Mouse (Mus musculus) embryonic facial prominence, embryonic 14.5 days (tissue): Measurements from ENCODE around the gene Gm9821. TPM values are rescaled to one million over a fixed set of nuclear protein-coding genes. Genes with fewer than 3 reads are reported as not detected.

ENCODE experiments used
- ATAC-seq: fragments of 200-750 bp; cut with Nextera tagmentation; 2 replicates; pipeline ENCODE4 v1.8.0; 2017; ENCODE audit warnings: low read depth, moderate number of reproducible peaks, moderate TSS enrichment
- DNase-seq: peaks from one replicate; pipeline ENCODE4 v3.0.0-alpha.2; 2015; ENCODE audit warnings: low spot score
- H3K27ac ChIP-seq: fragments of 300-500 bp; sonication (generic); replicated peaks from 2 replicates; pipeline ENCODE4 v1.5.1; 2014; ENCODE audit warnings: low read depth, mild to moderate bottlenecking, low read length, moderate library complexity
- H3K27me3 ChIP-seq: fragments of 300-500 bp; sonication (generic); replicated peaks from 2 replicates; pipeline ENCODE4 v1.6.1; 2014; ENCODE audit warnings: low read length; ENCODE audit not compliant: control insufficient read depth, insufficient read depth
- H3K36me3 ChIP-seq: fragments of 300-500 bp; sonication (generic); 2 replicates; pipeline ENCODE4 v1.6.1; 2014; ENCODE audit warnings: low read length, mixed read lengths; ENCODE audit not compliant: control insufficient read depth, insufficient read depth
- H3K4me1 ChIP-seq: fragments of 300-500 bp; sonication (generic); 2 replicates; pipeline ENCODE4 v1.6.1; 2014; ENCODE audit warnings: antibody characterized with exemption, low read length; ENCODE audit not compliant: control insufficient read depth, insufficient read depth
- H3K4me2 ChIP-seq: fragments of 300-500 bp; sonication (generic); 2 replicates; pipeline ENCODE4 v1.6.1; 2014; ENCODE audit warnings: low read depth, mild to moderate bottlenecking, low read length, moderate library complexity, mixed read lengths
- H3K4me3 ChIP-seq: fragments of 300-500 bp; sonication (generic); 2 replicates; pipeline ENCODE4 v1.5.1; 2014; ENCODE audit warnings: low read depth, mild to moderate bottlenecking, low read length
- H3K9ac ChIP-seq: fragments of 300-500 bp; sonication (generic); 2 replicates; pipeline ENCODE4 v1.6.1; 2014; ENCODE audit warnings: low read depth, mild to moderate bottlenecking, low read length, moderate library complexity, mixed read lengths
- H3K9me3 ChIP-seq: fragments of 300-500 bp; sonication (generic); 2 replicates; pipeline ENCODE4 v1.6.1; 2016; ENCODE audit warnings: low read length; ENCODE audit not compliant: control insufficient read depth
- WGBS: fragments of 180-500 bp; shearing (Covaris S2); extraction: QIAGEN DNeasy Blood & Tissue Kit; methylation state at CpG from one replicate; pipeline ENCODE4 v1.1.7; 2014; 5-methylcytosine and 5-hydroxymethylcytosine counted together
- polyA plus RNA-seq: library from polyadenylated mRNA; unstranded; fragments of >200 nt; fragmentation: Nextera tagmentation; extraction: Ambion mirVana; gene quantifications from 2 replicates; pipeline ENCODE4 v1.2.1, GENCODE M21; 2014

Gm9821 gene
- polyA plus RNA-seq, 1 experiment from 2014 or later: 0.70 TPM

DNA sequence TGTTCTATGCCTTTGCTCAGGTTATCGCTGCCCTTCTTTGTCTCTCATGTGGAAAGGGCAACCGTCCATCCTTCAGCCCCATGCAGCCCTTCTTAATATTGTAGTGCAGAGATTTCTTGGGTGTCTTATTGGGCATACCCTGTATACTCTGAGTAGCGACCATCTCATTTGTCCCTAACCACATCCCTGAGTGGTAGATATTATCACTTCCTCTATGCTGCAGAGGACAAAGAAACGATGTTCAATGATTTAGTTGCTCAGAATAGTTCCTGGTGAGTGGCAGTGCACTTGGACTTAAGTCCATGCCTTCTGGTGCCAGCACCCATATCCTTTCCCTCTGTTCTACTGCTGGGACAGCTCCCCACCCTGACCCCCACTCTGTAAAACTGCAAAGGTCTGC, 32.5 kb downstream of the Gm9821 start:
- peaks cover 8% of the 10 kb centered on the region; the same call in 1 of the 2 replicates for H3K4me1 ChIP-seq
- H3K9me3 ChIP-seq: no peaks in the 10 kb centered on the region
- 0 out of 2 replicates have a peak, but pooled peaks cover 4% of the 10 kb centered on the region for H3K36me3 ChIP-seq
- no peak overlapping the region for H3K4me2 ChIP-seq
- WGBS: 74% methylated on average over 4 of the region's 4 CpGs
- H3K27ac ChIP-seq: no peak overlapping the region
- no peak overlapping the region for H3K9ac ChIP-seq
- no peak for ATAC-seq
- DNase-seq: no peak
- no peak overlapping the region for H3K4me3 ChIP-seq
- peaks cover 35% of the 10 kb centered on the region for H3K27me3 ChIP-seq

DNA sequence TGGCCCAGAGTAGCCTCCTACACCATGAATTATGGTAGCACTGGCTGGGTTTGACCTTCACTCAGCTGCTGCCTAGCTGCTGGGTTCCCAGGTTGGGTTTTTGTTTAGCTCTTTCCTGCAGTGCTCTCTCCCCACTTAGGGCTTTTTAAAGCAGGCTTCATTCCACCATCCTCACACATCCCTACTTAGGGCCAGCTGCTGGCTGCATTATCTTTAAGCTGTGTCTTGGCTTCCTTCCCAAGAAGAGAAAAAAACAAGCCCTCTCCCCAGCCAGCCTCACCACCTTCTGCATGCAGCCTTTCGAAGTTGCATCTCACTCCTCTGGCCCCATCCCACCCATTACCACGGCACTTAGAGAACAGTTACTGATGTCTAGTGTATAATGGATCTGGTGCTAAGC, 33.0 kb downstream of the Gm9821 start:
- no peak overlapping the region for H3K27ac ChIP-seq
- H3K9me3 ChIP-seq: no peaks in the 10 kb centered on the region
- peaks cover 8% of the 10 kb centered on the region; the same call in 1 of the 2 replicates for H3K4me1 ChIP-seq
- H3K4me2 ChIP-seq: no peak overlapping the region
- H3K27me3 ChIP-seq: peaks cover 35% of the 10 kb centered on the region
- peak; percentile 60 for ATAC-seq
- peak; percentile 81 for DNase-seq
- no peak overlapping the region for H3K9ac ChIP-seq
- 0 out of 2 replicates have a peak, but pooled peaks cover 9% of the 10 kb centered on the region for H3K36me3 ChIP-seq
- H3K4me3 ChIP-seq: no peak overlapping the region
- WGBS: 29% methylated on average over 2 of the region's 2 CpGs

DNA sequence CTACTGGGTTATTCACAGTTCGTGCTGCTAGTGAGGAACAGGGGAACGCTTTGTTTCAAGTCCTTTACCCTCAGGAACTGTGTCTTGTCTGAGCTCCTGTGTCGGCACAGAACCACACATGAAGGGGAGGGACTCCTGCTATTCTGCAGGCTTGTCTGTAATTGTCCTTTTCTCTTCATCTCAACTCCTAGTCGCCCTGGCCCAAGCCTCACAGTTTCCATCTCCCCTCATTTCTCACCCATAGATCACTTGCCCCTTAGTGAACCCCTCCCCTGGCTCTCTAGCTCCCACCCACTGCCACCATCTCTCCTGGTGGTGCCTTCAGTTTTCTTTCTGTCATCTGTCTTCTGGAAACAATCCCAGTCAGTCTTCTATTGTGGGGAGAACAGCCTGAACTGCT, 34.7 kb downstream of the Gm9821 start:
- 14% methylated on average over 4 of the region's 4 CpGs for WGBS
- Histone ChIP-seq H3K36me3 (0 out of 2 replicates have a peak, but pooled peaks cover 9% of the 10 kb centered on the region), H3K4me1 (peaks cover 8% of the 10 kb centered on the region; the same call in 1 of the 2 replicates), H3K9ac (no peak overlapping the region), H3K27ac (no peak overlapping the region), H3K4me3 (no peak overlapping the region), H3K4me2 (no peak overlapping the region), H3K9me3 (no peaks in the 10 kb centered on the region), H3K27me3 (peaks cover 23% of the 10 kb centered on the region)
- ATAC-seq (no peak), DNase-seq (no peak)

- 0 out of 2 replicates have a peak, but pooled peaks cover 9% of the 10 kb centered on the region for H3K36me3 ChIP-seq
- no peak overlapping the region for H3K4me2 ChIP-seq
- ATAC-seq (no peak), DNase-seq (no peak)
- no peak overlapping the region for H3K9ac ChIP-seq
- WGBS: 53% methylated on average over 5 of the region's 5 CpGs
- no peak overlapping the region for H3K27ac ChIP-seq
- no peak overlapping the region for H3K4me3 ChIP-seq
- no peaks in the 10 kb centered on the region for H3K9me3 ChIP-seq
- H3K4me1 ChIP-seq: peaks cover 5% of the 10 kb centered on the region; the same call in 1 of the 2 replicates
- H3K27me3 ChIP-seq: peaks cover 17% of the 10 kb centered on the region
Observed at GRCm38 (mm10) chr2:91980830-91981229, 35.3 kb downstream of the Gm9821 start.

DNA sequence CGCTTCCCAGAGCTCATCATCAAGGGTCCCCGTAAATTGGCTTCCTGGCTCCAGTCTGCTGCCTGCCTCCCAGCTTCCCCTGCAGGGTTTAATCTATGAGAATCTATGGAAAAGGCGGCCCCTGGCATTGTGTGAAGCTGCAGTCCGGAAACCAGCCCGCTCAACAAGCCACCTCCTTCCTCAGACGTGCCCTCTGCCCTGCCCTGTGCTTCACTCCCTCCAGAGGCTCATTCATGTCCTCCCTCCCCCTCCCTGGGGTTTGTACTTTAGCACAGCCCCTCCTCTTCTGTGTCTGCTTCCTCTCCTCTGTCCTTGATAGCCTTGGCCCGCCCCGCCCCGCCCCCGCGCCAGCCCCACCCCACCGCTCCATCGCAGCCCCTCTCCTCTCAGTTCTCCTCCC, 38.9 kb downstream of the Gm9821 start:
- peak overlapping the region; percentile 38 for H3K4me2 ChIP-seq
- peaks cover 11% of the 10 kb centered on the region; the same call in 1 of the 2 replicates for H3K36me3 ChIP-seq
- 3% methylated on average over 11 of the region's 13 CpGs for WGBS
- no peaks in the 10 kb centered on the region for H3K27me3 ChIP-seq
- peak overlapping the region; percentile 2; the same call in 1 of the 2 replicates for H3K4me3 ChIP-seq
- H3K9me3 ChIP-seq: no peaks in the 10 kb centered on the region
- no peaks in the 10 kb centered on the region for H3K4me1 ChIP-seq
- DNase-seq: peak; percentile 91
- peak overlapping the region; percentile 17; the same call in 1 of the 2 replicates for H3K27ac ChIP-seq
- ATAC-seq: peak; percentile 82
- H3K9ac ChIP-seq: peak overlapping the region; percentile 30; the same call in 1 of the 2 replicates

GRCm38 (mm10) chr2:91984906-91985525, 39.5 kb downstream of the Gm9821 start:
- H3K4me3 ChIP-seq: no peak overlapping the region
- peak overlapping the region; percentile 38 for H3K4me2 ChIP-seq
- WGBS: 37% methylated on average over 9 of the region's 9 CpGs

GRCm38 (mm10) chr2:91986071-91986470, 40.6 kb downstream of the Gm9821 start:
- Histone ChIP-seq H3K36me3 (peaks cover 26% of the 10 kb centered on the region), H3K4me2 (no peak overlapping the region), H3K4me3 (no peak overlapping the region), H3K4me1 (no peaks in the 10 kb centered on the region), H3K9ac (no peak overlapping the region), H3K9me3 (no peaks in the 10 kb centered on the region), H3K27me3 (no peaks in the 10 kb centered on the region), H3K27ac (no peak overlapping the region)
- WGBS: 14% methylated on average over 5 of the region's 5 CpGs
- DNase-seq (peak; percentile 73), ATAC-seq (peak; percentile 53; the same call in 1 of the 2 replicates)

More at GRCm38 (mm10) chr2:91984906-91985525, 39.5 kb downstream of the Gm9821 start:
- H3K36me3 ChIP-seq: peaks cover 17% of the 10 kb centered on the region
- no peaks in the 10 kb centered on the region for H3K4me1 ChIP-seq
- no peak overlapping the region; the same call in 1 of the 2 replicates for H3K27ac ChIP-seq
- no peaks in the 10 kb centered on the region for H3K9me3 ChIP-seq
- no peak overlapping the region for H3K9ac ChIP-seq
- ATAC-seq: no peak; the same call in 1 of the 2 replicates
- no peak for DNase-seq
- no peaks in the 10 kb centered on the region for H3K27me3 ChIP-seq

GRCm38 (mm10) chr2:91987542-91987941, 42.0 kb downstream of the Gm9821 start:
- Histone ChIP-seq H3K36me3 (peaks cover 26% of the 10 kb centered on the region), H3K4me3 (no peak overlapping the region), H3K27me3 (no peaks in the 10 kb centered on the region), H3K4me2 (no peak overlapping the region), H3K9me3 (no peaks in the 10 kb centered on the region), H3K9ac (no peak overlapping the region), H3K4me1 (no peaks in the 10 kb centered on the region), H3K27ac (no peak overlapping the region)
- 2% methylated on average over 3 of the region's 3 CpGs for WGBS
- ATAC-seq (peak; percentile 45; the same call in 1 of the 2 replicates), DNase-seq (peak; percentile 88)

DNA sequence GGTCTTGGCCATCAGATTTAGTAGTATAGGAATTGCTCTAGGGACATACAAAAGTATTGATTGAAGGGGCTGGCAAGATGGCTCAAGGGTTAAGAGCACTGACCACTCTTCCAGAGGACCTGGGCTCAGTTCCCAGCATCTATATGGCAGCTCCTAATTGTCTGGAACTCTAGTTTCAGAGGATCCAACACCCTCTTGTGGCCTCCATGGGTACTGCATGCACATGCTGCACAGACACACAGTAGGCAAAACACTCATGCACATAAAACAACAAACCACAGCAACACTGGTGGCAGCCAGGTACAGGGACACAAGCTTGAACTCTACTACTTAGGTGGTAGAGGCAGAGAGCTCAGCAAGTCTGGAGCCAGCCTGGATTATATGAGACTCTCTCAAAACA, 44.2 kb downstream of the Gm9821 start:
- H3K4me2 ChIP-seq: no peak overlapping the region
- ATAC-seq: no peak
- H3K36me3 ChIP-seq: peaks cover 20% of the 10 kb centered on the region

More for the DNA sequence above, 44.2 kb downstream of the Gm9821 start:
- no peak for DNase-seq
- Histone ChIP-seq H3K27me3 (no peaks in the 10 kb centered on the region), H3K27ac (no peak overlapping the region), H3K4me1 (no peaks in the 10 kb centered on the region), H3K4me3 (no peak overlapping the region), H3K9ac (no peak overlapping the region), H3K9me3 (no peaks in the 10 kb centered on the region)
